Mouse (Mus musculus): ENCODE results near the gene Ccni.
A peak's percentile ranks its signal among the peaks of the same experiment; 100 is the strongest.

The Ccni gene

DNA sequence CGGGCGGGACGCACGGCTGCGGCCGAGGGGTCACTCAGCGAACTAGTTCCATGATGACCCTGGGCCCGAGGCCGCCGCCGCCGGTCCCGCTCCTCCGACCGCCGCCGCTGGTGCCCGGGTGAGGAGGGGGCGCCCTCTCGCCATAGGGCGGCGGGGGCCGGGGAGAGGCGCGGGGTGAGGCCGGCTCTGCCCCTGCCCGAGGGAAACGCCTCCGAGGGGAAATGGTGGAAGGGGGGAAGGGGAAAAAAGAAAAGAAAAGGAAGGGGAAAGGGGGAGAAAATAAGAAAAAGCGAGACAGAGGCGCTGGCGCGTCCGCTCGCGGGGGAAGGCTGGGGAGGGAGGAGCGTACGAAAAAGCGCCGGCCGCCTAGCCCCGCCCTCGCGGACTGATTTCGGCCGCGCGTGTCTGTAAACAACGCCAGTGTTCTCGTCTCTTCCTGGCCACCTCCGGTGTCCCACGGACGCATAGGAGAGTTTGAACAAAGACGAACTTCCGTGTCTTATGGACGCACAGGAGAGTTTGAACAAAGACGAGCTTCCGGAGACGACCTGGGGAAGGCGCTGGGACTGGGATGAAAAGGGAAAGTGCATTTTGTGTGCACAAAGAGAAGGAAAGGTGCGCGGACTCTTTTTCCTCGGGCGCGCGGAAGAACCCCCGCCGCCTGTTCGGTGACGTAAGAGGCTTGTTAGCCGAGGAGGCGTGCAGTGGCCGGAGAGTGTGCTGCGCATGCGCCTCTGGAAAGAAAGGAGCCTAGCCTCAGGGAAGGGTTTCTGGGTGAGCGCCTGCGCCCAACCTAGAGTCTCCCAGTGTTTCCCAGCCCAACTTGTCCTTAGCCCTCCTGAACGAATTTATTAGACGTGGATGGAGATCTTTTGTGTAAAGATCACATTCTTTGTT lies at the start of gene Ccni, which contains the start of gene 2010109A12Rik:
Gene Ccni, minus strand, starts transcription at position 387 of the 897 bp plus-strand sequence.
Gene 2010109A12Rik, plus strand, starts transcription at position 410 of the 897 bp plus-strand sequence.
- peak; percentile 80 to 92 for DNase-seq (ENCODE audit: low read depth in 1 of 2, low spot score in 2 of 2)

DNA sequence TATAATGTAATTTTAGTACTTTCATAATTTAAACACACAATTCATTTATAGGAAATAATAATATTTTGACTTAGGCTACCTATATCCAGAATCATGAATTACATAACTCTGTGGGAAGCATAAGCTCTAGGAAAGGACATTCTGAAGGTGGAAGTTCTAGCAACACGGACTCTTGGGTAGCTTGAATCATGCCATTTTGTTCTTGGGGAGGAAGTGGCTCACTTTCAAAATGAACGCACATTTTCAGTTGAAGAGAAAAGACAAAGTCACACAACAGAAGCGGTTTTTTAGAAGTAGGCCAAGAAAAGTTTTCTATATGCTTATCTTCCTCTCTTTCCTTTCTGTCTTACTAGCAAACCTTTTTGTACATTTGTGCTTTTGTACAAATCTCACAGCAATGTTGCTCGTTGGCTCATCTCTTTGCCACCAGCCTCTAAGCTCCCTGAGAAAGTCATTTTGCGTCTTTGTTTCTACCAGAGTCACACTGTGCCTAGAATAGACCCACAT lies 49.5 kb upstream of the Ccni start:
- DNase-seq (ENCODE audit: low read depth in 1 of 2, low spot score in 2 of 2), result no peak

GRCm38 (mm10) chr5:93251001-93251760 lies 44.9 kb upstream of the Ccni start:
- no peak for DNase-seq (ENCODE audit: low read depth in 1 of 2, low spot score in 2 of 2)

- DNase-seq (ENCODE audit: low read depth in 1 of 2, low spot score in 2 of 2), result no peak
Measured at GRCm38 (mm10) chr5:93249940-93250578, 43.8 kb upstream of the Ccni start.

DNA sequence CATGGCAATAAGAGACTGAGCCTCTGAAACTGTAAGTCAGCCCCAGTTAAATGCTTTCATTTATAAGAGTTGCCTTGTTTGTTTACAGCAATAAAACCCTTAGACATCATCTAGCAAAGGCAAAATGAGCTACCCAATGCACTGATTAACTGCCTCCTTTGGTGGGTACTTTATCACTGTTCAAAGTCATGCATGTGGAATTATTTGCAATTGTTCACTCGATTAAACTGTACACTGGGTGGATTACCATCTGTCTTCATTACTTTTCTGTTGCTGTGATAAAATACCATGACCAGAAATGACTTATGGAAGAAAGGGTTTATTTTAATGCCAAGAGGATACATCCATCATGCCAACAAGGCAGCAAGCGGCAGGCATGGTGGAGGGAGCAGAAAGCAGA lies 39.0 kb upstream of the Ccni start:
- no peak for DNase-seq (ENCODE audit: low read depth in 1 of 2, low spot score in 2 of 2)

DNA sequence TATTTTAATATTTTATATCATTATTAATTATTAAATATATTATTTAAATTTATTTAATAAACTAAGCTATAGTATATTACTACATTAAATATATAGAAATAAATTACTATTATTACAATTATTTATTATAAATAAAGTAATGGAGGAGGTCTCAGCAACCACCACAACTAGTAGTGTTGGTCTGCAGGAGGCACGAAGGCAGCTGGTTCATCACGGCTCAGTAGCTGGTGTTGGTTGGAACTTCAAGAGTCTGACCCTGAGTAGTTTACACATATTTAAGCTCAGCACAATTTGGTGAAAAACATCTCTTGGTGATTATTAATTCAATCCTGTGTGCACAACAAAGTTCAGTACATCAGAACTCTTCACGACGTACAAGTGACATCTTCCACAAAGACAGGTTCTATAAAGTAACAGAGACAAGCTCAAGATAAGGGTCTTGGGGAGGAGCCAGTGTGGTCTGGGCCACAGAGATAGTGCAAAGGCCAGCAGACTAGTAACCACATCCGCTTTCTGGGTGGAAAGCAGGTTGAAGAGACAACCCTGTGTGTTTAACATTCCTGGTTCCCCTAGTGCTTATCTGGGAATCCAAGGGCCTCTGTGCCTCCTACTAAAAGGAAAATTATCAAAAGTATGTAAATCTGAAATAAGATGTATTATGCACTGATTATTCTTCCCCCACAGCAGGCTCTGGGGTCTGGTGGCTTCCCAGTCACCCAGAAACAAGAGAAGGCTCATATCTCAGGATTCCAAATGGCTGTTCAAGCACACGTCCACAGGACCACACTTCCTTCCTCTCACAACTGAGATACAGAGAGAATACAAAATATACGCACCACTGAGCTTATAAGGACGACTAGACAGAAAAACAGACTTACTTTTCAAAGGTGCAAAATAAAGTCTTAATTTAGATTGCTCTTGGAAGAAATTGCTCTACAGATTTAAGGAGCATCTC lies 33.6 kb upstream of the Ccni start:
- no peak for DNase-seq (ENCODE audit: low read depth in 1 of 2, low spot score in 2 of 2)

GRCm38 (mm10) chr5:93236541-93236940 lies 30.2 kb upstream of the Ccni start:
- no peak for DNase-seq (ENCODE audit: low read depth in 1 of 2, low spot score in 2 of 2)

DNA sequence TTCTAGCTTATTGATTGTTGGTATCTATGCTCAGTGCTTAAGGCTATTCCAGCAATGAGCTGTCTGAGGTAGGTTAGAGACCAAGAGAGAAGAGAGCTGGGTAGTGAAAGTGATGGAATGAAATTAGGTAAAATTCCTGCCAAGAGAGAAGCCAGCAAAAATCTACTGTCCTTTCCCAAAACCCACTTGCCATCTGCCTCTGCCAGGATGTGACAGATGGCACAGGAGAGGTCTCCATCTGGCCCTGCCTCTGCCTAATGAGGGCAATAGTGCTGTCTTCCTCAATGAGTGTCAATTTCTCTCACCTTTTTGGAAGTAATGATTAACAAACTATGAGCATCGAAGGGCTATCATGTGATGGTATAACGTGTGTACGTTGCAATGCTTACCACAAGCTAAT lies 29.6 kb upstream of the Ccni start:
- DNase-seq (ENCODE audit: low read depth in 1 of 2, low spot score in 2 of 2), result no peak

DNA sequence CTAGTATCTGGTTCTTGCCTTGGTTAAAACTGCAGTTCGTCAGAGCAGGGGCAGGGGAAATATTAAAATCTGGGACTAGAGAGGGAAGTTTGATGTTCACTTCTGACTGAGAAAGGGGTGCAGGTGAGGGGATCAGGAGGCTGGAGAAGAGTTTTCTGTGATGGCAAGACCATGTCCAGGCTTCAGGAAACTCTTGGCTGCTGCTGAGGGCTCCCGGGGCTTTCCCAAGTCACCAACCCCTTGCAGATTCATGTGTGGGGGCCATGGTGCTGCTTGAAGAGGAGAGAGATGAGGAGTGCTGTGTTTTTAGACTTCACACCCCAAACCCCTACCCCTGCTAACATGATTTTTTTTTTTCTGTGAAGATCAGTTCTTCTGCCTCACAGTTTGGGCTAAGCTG lies 28.3 kb upstream of the Ccni start:
- DNase-seq (ENCODE audit: low read depth in 1 of 2, low spot score in 2 of 2), result no peak

GRCm38 (mm10) chr5:93234130-93234529 lies 27.8 kb upstream of the Ccni start:
- DNase-seq (ENCODE audit: low read depth in 1 of 2, low spot score in 2 of 2), result no peak

GRCm38 (mm10) chr5:93232838-93233237 lies 26.5 kb upstream of the Ccni start:
- no peak for DNase-seq (ENCODE audit: low read depth in 1 of 2, low spot score in 2 of 2)

GRCm38 (mm10) chr5:93231721-93232120 lies 25.4 kb upstream of the Ccni start:
- DNase-seq (ENCODE audit: low read depth in 1 of 2, low spot score in 2 of 2), result no peak

GRCm38 (mm10) chr5:93229527-93229926 lies 23.2 kb upstream of the Ccni start:
- no peak for DNase-seq (ENCODE audit: low read depth in 1 of 2, low spot score in 2 of 2)

DNA sequence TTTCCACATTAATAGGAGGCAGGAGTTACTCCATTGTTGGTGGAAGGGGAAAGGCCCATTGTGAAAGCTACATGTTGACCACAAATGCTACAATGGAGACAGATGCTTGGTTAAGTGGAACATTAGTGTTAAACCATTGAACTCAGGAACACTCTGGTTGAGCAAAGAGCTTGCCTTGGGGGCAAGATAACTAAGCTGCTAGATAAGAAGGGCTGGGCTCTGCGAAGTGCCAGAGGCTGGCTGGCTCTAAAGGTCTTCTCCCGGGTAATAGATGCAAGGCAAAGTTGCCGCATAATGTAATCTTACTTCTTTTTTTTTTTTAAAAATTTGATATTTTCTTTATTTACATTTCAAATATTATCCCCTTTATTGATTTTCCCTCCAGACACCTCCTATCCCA lies 20.9 kb upstream of the Ccni start:
- DNase-seq (ENCODE audit: low read depth in 1 of 2, low spot score in 2 of 2), result no peak

DNA sequence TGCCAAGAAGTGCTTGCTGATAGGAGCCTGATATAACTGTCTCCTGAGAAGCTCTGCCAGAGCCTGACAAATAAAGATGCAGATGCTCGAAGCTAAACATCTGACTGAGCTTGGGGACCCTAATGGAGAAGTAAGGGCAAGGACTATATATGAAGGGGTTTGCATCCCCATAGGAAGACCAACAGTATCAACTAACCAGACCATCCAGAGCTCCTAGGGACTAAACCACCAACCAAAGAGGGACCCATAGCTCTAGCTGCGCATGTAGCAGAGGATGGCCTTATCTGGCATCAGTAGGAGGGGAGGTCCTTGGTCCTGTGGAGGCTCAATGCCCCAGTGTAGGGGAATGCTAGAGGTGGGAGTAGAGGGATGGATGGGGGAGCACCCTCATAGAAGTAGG lies 18.3 kb upstream of the Ccni start:
- DNase-seq (ENCODE audit: low read depth in 1 of 2, low spot score in 2 of 2), result no peak

DNA sequence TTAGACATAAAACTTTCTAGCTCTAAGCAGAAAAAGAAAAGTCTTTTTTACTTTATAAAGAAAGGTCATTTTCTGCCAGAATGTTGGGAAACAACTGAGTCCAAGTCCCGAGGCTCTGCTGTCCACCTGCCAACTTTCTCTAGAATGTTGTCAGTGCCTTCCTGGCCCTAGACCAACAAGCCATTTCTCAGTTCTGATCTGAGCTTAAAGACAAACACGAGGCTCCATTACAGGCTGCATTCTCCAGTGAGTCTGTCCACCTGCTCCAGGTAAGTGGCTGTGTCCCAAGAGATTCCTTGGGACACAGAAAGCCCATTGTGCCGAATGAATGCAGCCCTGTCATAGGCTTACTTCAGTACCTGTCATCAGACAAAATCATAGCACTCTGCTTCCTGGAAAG lies 15.4 kb upstream of the Ccni start:
- no peak for DNase-seq (ENCODE audit: low read depth in 1 of 2, low spot score in 2 of 2)

DNA sequence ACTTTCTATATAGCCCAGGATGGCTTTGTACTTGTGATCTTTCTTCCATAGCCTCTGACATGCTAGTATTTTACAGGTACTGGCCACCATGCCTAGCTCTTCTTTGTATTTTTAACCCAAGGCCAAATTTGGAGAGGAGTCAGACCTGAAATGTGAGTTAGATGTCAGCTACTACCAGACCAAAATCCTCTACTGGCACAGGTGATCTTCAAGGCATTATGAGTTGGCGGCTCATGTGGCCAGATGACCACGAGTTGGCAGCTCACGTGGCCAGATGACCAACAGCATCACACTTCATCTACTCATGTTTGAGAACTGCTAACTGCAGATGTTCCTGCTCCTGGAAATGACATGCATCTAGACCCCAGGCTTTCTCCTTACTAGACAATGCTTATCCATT lies 12.1 kb upstream of the Ccni start:
- no peak for DNase-seq (ENCODE audit: low read depth in 1 of 2, low spot score in 2 of 2)

- no peak for DNase-seq (ENCODE audit: low read depth in 1 of 2, low spot score in 2 of 2)
Measured at GRCm38 (mm10) chr5:93207555-93207954, 1.3 kb upstream of the Ccni start.

- DNase-seq (ENCODE audit: low read depth in 1 of 2, low spot score in 2 of 2), result no peak
Measured at GRCm38 (mm10) chr5:93207006-93207348, 682 bp upstream of the Ccni start.

DNA sequence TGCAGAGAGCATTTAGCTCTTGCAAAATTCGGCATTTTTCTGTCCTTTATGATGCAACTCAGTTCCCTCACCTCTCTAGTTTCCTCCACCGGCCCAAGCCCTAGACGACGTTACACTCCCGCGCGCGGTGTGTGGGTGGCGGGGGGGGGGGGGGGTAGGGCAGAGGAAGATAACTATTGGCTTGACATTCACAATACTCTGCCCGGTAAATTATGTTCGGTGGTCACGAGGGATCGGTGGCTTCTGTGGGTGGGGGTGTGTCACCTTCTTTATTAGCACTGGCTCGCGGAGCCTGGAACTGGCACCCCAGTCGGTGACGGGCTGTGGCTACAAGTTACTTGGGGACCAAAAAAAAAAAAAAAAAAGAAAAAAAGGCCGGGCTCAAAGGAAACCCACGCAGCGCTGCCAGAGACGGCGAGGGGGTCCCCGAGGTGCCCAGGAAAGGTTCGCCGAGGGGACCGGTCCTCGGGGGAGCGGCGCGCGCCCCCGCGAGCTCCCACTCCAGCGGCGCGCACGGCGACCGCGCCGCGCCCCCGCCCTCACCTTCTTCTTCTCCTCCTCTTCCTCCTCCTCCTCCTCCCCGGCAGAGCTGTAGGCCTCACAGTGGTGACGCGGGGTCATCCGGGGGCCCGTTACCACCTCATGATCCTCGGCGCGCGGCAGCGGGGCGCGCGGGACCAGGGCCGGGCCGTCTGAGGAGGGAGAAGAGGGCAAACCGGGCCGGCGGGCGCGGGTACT lies 755 bp downstream of the Ccni start:
- DNase-seq (ENCODE audit: low read depth in 1 of 2, low spot score in 2 of 2), result peak in 1 of 2 experiments; percentile 32
